Mouse (Mus musculus) olfactory bulb, adult 2 months (tissue): ENCODE results near the gene Prpf19.

Experiments
- CTCF ChIP-seq: fragments of 200-500 bp; IDR thresholded peaks from 2 replicates; pipeline ENCODE4 v1.5.1; 2012; ENCODE audit warnings: low read depth, mild to moderate bottlenecking, low read length, moderate library complexity; ENCODE audit not compliant: insufficient read depth
- POLR2A ChIP-seq: fragments of 200-500 bp; IDR thresholded peaks from 2 replicates; pipeline ENCODE4 v1.6.1; 2012; ENCODE audit warnings: mild to moderate bottlenecking, low read depth, low read length, moderate library complexity; ENCODE audit not compliant: insufficient read depth

DNA sequence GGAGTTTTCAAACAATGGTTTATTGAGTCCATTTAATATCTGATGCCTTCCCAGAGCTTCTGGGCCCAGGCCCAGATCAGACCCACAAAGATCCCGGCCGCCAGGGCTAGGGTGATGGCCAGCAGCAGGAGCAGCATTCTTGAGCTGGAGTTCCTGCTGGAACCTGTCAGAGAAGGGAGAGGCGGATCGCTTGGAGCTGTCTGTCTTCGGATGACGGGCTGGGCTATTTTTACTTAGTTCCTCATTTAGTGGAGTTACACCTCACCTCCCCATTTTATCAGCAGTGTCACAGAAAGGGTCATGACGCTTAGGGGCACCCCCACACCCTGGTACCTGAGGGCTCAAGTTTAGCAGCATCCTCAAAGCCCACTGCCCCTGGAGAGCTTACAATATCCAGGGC lies 19.3 kb downstream of the Prpf19 start:
- TF ChIP-seq POLR2A (no peak), CTCF (no peak)
